Mouse (Mus musculus): ENCODE data around the gene Lrrk1.
"Not testable (repeated sequence)": the region's sequence is repeated elsewhere in the genome, so short reads cannot be mapped to it uniquely, and the experiment has no call there.

Lrrk1 gene

DNA sequence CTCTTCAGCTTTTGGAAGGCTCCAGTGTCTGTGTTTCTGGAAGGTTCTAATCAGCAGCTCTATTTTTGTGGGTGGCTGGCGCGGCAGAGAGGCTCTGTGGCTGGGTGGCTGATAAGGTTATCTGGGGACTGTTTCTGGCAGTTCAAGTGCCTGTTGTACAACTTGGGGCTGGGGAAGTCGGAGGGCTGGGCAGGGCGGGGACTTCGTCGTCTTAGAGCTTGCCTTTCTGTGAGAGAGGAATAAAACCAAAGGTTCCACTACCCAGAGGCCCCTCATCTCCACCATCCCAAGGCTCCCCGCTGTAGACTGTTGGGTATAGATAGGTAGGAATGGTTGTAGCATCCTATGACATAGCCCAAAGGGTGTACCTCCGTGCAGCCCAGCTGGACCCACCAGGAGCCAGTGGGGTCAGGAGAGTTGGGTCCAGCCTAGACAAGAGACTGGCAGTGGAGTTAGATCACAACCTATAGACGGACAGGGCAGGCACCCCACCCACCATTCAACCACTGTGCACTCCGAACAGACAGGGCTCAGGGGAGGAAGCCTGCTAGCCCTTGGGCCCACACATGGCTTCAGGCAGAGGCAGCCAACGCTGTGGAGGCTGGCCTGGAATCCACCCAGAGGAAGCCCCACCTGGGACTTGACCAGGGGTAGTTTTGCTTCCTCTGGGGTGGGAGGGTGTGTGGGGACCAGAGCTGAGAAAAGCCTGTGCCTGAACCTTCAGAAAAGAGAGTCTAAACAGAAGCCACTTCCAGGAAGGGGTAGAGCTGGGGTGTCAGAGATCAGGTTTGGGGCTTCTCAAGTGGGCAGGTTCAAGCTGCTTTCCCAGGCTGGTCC, 191.3 kb downstream of the Lrrk1 start:
- DNase-seq (ENCODE audit: low read depth in 2 of 2, low spot score in 2 of 2) = no peak

- DNase-seq (ENCODE audit: low read depth in 2 of 2, low spot score in 2 of 2) = no peak
Measured at GRCm38 (mm10) chr7:66195881-66196280, 192.3 kb downstream of the Lrrk1 start.

DNA sequence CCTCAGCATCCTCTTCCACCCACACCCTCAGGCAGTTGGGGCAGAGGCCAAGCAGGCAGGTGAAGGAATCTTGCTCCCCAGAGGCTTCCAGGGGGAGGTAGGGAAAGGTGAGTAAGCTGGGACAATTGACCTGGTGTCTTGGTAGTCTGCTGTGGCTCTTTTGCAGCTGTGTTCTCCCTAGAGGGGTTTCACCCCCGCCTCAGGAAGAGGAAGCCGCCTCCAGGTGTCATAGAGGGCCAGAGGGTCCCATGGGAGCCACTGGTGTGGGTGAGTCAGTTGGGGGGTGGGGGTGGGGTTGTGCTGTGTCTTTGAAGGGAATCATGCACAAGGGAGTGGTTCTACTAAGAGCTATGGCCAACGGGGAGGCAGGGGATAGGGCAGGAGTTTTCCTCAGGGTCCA, 193.6 kb downstream of the Lrrk1 start:
- no peak for DNase-seq (ENCODE audit: low read depth in 2 of 2, low spot score in 2 of 2)

DNA sequence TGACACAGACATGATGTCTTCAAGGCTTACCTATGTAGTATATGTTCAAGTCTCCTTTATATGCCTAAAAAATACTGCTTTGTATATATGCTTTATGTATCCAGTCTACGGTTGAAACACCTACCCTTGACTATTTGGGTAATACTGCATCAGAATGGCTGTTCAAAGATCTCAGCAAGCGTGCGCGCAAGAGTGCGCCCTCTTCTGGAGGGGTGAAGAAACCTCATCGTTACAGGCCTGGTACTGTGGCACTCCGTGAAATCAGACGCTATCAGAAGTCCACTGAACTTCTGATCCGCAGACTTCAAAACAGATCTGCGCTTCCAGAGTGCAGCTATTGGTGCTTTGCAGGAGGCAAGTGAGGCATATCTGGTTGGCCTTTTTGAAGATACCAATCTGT, 197.8 kb downstream of the Lrrk1 start:
- DNase-seq (ENCODE audit: low read depth in 2 of 2, low spot score in 2 of 2) = not testable (repeated sequence)

GRCm38 (mm10) chr7:66187581-66188231, 200.4 kb downstream of the Lrrk1 start:
- no peak for DNase-seq (ENCODE audit: low read depth in 2 of 2, low spot score in 2 of 2)

DNA sequence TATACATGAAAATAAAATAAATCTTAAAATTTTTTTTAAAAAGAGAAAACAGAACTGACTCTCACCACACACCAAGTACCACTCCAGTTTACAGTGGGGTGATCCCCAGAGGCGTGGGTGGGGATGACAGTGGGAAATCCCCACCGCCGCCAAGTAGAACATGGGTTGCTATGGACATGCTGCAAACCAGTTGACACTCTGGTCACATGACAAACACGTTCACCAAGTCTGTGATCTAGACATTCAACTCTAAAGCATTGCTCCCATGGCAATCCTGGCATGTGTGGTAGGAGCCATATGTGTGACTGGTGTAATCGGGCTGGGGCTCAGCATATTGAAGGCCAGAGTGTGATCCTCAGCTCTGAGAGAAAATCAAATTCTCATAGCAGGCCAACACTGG, 202.8 kb downstream of the Lrrk1 start:
- DNase-seq (ENCODE audit: low read depth in 2 of 2, low spot score in 2 of 2) = no peak

DNA sequence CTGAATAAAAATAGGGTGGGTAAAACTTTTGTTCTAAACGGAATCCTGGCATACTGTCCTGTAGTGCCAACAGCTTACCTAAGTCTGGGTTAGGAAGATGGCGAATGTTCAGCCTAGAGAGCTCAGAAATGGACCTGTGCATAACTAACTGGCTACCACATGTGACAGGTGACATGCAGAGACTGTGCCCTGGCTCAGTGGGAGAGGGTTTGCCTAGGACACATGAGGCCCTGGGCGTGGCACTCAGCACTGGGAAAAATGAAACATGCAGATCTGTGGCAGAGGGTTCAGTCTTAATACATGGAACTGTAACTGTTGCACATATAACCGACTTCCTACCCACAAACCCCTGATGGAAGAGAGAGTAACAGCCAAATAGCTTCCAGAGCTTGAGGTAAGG, 204.1 kb downstream of the Lrrk1 start:
- no peak for DNase-seq (ENCODE audit: low read depth in 2 of 2, low spot score in 2 of 2)

GRCm38 (mm10) chr7:66183404-66183803, 204.7 kb downstream of the Lrrk1 start:
- no peak for DNase-seq (ENCODE audit: low read depth in 2 of 2, low spot score in 2 of 2)

DNA sequence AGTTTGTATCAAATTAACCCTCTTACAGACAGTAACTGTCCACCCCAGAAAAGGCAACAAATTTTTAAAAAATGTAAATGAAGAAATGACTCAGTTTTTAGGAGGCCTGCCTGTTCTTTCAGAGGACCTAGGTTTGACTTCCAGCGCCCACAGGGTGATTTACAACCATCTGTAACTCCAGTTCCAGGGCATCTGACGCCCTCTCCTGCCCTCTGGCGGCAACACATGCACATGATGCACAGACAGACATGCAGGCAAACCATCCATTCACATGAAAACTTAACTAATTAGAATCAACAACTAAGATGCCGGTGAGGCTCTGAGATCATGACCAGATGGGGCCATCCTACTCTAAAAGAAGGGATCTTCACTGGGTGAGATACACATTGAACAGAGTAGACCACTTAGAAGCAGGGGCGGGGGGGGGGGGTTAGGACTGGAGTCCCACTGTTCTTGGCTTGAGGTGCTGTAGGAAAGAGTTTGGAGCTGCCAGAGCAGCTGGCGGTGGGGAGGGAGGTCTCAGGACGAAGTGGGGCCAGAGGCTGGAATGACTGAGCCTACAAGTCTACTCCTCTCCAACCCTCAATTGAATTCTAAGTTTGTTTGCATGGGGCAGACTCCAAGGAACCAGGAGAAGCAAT, 206.0 kb downstream of the Lrrk1 start:
- DNase-seq (ENCODE audit: low read depth in 2 of 2, low spot score in 2 of 2) = no peak

DNA sequence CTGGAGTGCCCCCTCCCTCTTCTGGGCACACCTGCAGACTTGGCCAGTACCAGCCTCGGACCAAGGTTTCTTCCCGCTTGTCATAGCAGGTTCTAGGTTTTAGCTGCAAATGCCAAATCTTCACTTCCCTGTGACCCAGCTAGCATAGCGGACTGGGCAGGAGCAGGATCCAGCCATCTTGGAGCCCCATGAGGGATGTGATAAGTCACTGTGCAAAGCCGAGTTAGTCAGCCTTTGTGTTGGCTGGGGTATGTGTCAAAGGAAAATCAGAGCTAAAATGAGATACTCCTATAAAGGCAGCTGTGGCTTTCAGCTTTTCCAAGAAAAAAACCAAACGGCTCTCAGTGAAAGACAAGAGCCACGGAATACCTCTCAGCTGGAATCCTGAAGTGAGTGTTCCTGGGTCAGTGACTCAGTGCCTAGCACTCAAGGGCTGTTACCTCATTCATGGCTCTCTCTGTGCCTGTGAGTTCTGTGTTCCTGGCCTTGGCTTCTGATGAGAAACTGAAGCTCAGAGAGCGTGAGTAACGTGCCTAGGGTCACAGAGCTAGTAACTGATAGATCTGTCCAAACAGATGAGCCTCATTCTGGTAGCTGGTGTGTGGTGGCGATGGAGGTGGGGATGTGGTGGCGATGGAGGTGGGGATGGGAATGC, 207.3 kb downstream of the Lrrk1 start:
- DNase-seq (ENCODE audit: low read depth in 2 of 2, low spot score in 2 of 2) = no peak

GRCm38 (mm10) chr7:66180260-66180659, 207.9 kb downstream of the Lrrk1 start:
- DNase-seq (ENCODE audit: low read depth in 2 of 2, low spot score in 2 of 2) = peak in 1 of 2 experiments; percentile 55

GRCm38 (mm10) chr7:66179711-66180110, 208.4 kb downstream of the Lrrk1 start:
- no peak for DNase-seq (ENCODE audit: low read depth in 2 of 2, low spot score in 2 of 2)

DNA sequence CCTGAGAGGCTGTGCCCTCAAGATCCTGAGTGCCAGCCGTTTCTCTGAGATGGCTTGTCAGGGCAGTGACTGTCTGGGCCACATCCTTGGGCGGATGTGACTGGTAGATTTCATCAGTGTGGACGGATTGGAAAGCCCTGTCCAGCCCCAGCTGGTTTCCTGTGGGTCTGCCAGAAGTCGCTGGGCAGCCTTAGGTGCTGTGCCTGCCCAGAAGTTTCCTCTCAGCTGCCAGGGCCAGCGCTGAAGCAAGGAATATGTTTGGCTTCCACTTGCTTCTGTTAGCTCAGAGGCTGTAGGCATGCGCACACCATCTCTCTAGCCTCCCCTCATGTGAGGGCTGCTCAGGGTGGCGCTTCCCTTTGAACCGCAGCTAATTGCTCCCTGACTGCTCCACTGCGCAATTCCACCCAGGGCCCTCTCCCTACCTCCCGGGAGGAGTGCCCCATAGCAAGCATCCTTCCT, 209.0 kb downstream of the Lrrk1 start:
- DNase-seq (ENCODE audit: low read depth in 2 of 2, low spot score in 2 of 2) = no peak

GRCm38 (mm10) chr7:66178101-66178500, 210.0 kb downstream of the Lrrk1 start:
- DNase-seq (ENCODE audit: low read depth in 2 of 2, low spot score in 2 of 2) = no peak

- DNase-seq (ENCODE audit: low read depth in 2 of 2, low spot score in 2 of 2) = no peak
Measured at GRCm38 (mm10) chr7:66176929-66177328, 211.2 kb downstream of the Lrrk1 start.

Data from CD8-positive naive resting alpha-beta T cell, adult 2 months (primary cell).